Mouse (Mus musculus) heart, postnatal 0 days (tissue): ENCODE data around the gene Erg.

ENCODE experiments used
- CTCF ChIP-seq: IDR thresholded peaks from 2 replicates; pipeline ENCODE4 v1.5.1; 2016; ENCODE audit warnings: antibody characterized with exemption, control low read depth, low read depth
- EP300 ChIP-seq: IDR thresholded peaks from 2 replicates; pipeline ENCODE4 v1.6.1; 2016; ENCODE audit warnings: antibody characterized with exemption, low read depth

GRCm38 (mm10) chr16:95348555-95348954 lies 237.8 kb downstream of the Erg start:
- TF ChIP-seq CTCF = no peak
- TF ChIP-seq EP300 = no peak
